Mouse (Mus musculus) brain, embryonic 18.5 days (tissue): ENCODE measurements around the gene Tenm2.

ENCODE experiments used
- DNase-seq: peaks from one replicate; pipeline ENCODE4 v3.0.0-alpha.2; 2012; ENCODE audit warnings: low read depth, low spot score

Gene Tenm2

GRCm38 (mm10) chr11:36362514-36362913 is 873.2 kb downstream of the Tenm2 start:
- DNase-seq, result no peak

GRCm38 (mm10) chr11:36353252-36353651 is 882.5 kb downstream of the Tenm2 start:
- no peak for DNase-seq

GRCm38 (mm10) chr11:36351752-36352151 is 884.0 kb downstream of the Tenm2 start:
- DNase-seq, result no peak

- DNase-seq, result no peak
Observed at GRCm38 (mm10) chr11:36351341-36351740, 884.4 kb downstream of the Tenm2 start.

GRCm38 (mm10) chr11:36350264-36350663 is 885.5 kb downstream of the Tenm2 start:
- DNase-seq, result no peak

- no peak for DNase-seq
Observed at GRCm38 (mm10) chr11:36349856-36350255, 885.9 kb downstream of the Tenm2 start.

- no peak for DNase-seq
Observed at GRCm38 (mm10) chr11:36341799-36342198, 894.0 kb downstream of the Tenm2 start.

GRCm38 (mm10) chr11:36338424-36338823 is 897.3 kb downstream of the Tenm2 start:
- no peak for DNase-seq

GRCm38 (mm10) chr11:36337063-36337462 is 898.7 kb downstream of the Tenm2 start:
- DNase-seq, result peak; percentile 45

- DNase-seq, result no peak
Observed at GRCm38 (mm10) chr11:36335147-36335546, 900.6 kb downstream of the Tenm2 start.

- no peak for DNase-seq
Observed at GRCm38 (mm10) chr11:36334100-36334735, 901.5 kb downstream of the Tenm2 start.

GRCm38 (mm10) chr11:36332222-36332621 is 903.5 kb downstream of the Tenm2 start:
- no peak for DNase-seq

- no peak for DNase-seq
Observed at GRCm38 (mm10) chr11:36331408-36332178, 904.2 kb downstream of the Tenm2 start.

- no peak for DNase-seq
Observed at GRCm38 (mm10) chr11:36327243-36327642, 908.5 kb downstream of the Tenm2 start.

- no peak for DNase-seq
Observed at GRCm38 (mm10) chr11:36309317-36309716, 926.4 kb downstream of the Tenm2 start.

GRCm38 (mm10) chr11:36307276-36307675 is 928.5 kb downstream of the Tenm2 start:
- no peak for DNase-seq

GRCm38 (mm10) chr11:36305348-36305950 is 930.3 kb downstream of the Tenm2 start:
- DNase-seq, result no peak

- DNase-seq, result no peak
Observed at GRCm38 (mm10) chr11:36302913-36303371, 932.8 kb downstream of the Tenm2 start.

GRCm38 (mm10) chr11:36302096-36302495 is 933.7 kb downstream of the Tenm2 start:
- DNase-seq, result no peak

- no peak for DNase-seq
Observed at GRCm38 (mm10) chr11:36296568-36296967, 939.2 kb downstream of the Tenm2 start.

- no peak for DNase-seq
Observed at GRCm38 (mm10) chr11:36292206-36292605, 943.6 kb downstream of the Tenm2 start.

- DNase-seq, result no peak
Observed at GRCm38 (mm10) chr11:36286246-36286645, 949.5 kb downstream of the Tenm2 start.

- no peak for DNase-seq
Observed at GRCm38 (mm10) chr11:36280533-36280932, 955.2 kb downstream of the Tenm2 start.
